Mouse (Mus musculus): ENCODE data around the gene Lrrc49. TPM values are rescaled to one million over a fixed set of nuclear protein-coding genes. Genes with fewer than 3 reads are reported as not detected.

Lrrc49 gene
- total RNA-seq (2018; cell fraction: chromatin; rRNA removed) = 10 to 100 TPM; 12.9 to 30.3 (median 21.4) TPM
- 1 to 10 TPM; 3.1 to 7.2 (median 4.7) TPM for total RNA-seq (2018; cell fraction: cytosol; rRNA removed)
- total RNA-seq (2018; cell fraction: nucleus; rRNA removed) = 10 to 100 TPM in 17 of 26 experiments, 1 to 10 TPM in 9; 6.7 to 20.2 (median 11.7) TPM
- 3.3 to 7.4 TPM (median 3.6 TPM) in 3 replicates for polyA plus RNA-seq (2018)

DNA sequence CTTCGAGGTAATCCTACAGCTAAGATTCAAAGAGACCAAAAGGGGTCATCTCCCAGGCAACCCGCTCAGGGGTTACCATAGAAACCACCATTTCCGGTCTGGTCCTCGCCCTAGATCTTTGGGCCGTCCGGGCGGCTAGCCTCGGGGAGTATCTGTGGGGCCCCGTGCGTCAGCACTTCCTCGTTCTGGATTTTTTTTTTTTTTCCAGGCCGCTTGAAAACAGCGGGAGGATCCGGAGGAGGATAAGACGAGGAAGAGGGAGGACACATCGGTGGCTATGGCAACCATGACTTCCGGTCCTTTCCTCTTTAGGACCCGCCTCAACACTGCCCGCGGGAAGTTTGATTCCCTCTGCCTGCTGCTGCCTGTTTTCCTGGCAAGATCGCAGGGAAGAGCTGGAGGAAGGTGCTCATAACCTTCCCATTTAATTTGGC is at the start of gene Lrrc49:
Gene Lrrc49 (minus strand): TSS at position 268 of the 434 bp plus-strand sequence.
- Histone ChIP-seq H3K36me3 (ENCODE audit: inconsistent target) (no peaks in the 10 kb centered on the region), H3K4me3 (ENCODE audit: inconsistent target) (peak within 1 kb of the TSS; percentile 51), H3K79me2 (ENCODE audit: inconsistent target) (no peaks in the 10 kb centered on the region), H3K27ac (peak within 1 kb of the TSS; percentile 10)
- under 1% methylated on average over 21 of the region's 21 CpGs for WGBS (ENCODE audit: missing documents)

DNA sequence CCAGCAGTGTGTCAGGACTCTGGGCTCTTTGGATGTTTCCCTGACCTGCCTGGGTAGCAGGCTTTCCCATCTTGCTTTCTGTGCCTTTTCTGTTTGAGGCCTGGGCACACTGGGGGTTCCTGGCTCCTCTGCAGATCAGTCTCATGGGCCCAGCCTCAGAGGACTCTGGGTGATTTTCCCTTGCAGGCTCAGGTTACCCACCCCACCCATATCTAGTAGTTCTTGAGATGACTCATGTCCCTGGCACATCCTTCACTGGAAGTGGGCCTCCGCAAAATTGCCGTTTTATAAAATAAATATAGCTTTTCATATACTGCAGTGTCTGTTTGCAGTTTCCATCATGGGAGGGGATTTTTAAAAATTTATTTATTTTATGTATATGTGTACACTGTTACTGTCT is 46.4 kb upstream of the Lrrc49 start:
- no peaks in the 10 kb centered on the region for H3K36me3 ChIP-seq (ENCODE audit: inconsistent target)
- 97% methylated on average over 2 of the region's 2 CpGs for WGBS (ENCODE audit: missing documents)
- no peaks in the 10 kb centered on the region for H3K79me2 ChIP-seq (ENCODE audit: inconsistent target)
- H3K27ac ChIP-seq = no peak overlapping the region
- no peak overlapping the region for H3K4me3 ChIP-seq (ENCODE audit: inconsistent target)

DNA sequence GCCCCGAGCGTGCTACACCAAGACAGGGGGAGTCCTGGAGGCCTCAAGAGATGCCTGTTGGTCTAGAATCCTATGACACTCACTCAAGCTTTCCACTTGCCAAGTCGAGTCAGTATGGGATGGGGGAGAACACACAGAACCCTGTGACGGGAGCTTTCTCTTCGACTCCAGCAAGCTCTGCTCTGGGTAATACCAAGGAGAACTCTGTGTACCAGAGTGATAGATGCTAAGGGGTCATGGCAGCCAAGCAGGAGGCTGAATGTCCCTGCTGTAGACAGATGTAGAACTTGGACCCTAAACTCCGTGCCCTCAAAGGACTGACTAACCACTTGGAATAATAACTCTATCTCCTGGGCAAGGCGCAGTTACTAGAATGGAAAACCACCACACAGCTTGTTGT is 37.0 kb upstream of the Lrrc49 start:
- H3K36me3 ChIP-seq (ENCODE audit: inconsistent target) = no peaks in the 10 kb centered on the region
- H3K4me3 ChIP-seq (ENCODE audit: inconsistent target) = no peak overlapping the region
- no peaks in the 10 kb centered on the region for H3K79me2 ChIP-seq (ENCODE audit: inconsistent target)
- WGBS (ENCODE audit: missing documents) = 93% methylated on average over 7 of the region's 7 CpGs
- H3K27ac ChIP-seq = no peak overlapping the region

DNA sequence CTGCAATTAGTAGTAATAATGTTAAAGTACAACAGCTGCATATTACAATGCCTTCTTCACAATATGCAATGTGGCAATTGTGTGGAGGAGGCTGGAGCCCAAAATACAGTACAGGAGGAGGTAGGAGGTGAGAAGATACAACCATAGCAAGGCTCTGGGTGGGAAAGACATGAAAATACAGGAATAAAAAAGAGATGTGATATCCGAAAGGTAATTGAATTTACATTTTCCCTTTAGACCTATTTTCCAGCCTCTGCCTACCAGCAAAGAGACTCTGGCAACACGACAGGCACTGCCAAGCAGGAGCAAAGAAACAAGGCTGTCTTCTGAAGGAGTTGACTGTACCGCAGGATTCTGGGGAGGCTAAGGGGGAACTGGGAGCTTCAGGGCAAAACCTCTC is 31.7 kb upstream of the Lrrc49 start:
- H3K27ac ChIP-seq = no peak overlapping the region
- no peaks in the 10 kb centered on the region for H3K36me3 ChIP-seq (ENCODE audit: inconsistent target)
- WGBS (ENCODE audit: missing documents) = 89% methylated on average over 3 of the region's 3 CpGs
- H3K4me3 ChIP-seq (ENCODE audit: inconsistent target) = no peak overlapping the region
- H3K79me2 ChIP-seq (ENCODE audit: inconsistent target) = no peaks in the 10 kb centered on the region

DNA sequence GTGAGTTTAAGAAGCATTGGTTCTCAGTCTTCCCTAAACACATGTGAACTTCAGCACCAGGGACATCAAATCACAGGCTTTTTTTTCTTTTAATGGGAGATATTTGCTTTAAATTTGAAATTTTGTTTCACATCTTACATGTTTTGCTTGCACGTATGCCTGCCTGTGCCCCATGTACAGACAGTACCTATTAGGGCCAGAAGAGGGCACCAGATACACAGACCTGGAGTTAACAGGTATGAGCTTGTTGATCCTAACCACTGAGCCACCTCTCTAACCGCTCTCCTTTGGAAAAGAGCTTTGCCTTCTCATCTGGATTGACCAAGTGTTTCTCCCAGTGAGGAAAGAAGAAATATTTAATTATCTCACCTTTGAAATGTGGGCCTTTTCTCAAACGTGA is 30.3 kb upstream of the Lrrc49 start:
- 44% methylated on average over 3 of the region's 3 CpGs for WGBS (ENCODE audit: missing documents)
- no peaks in the 10 kb centered on the region for H3K36me3 ChIP-seq (ENCODE audit: inconsistent target)

DNA sequence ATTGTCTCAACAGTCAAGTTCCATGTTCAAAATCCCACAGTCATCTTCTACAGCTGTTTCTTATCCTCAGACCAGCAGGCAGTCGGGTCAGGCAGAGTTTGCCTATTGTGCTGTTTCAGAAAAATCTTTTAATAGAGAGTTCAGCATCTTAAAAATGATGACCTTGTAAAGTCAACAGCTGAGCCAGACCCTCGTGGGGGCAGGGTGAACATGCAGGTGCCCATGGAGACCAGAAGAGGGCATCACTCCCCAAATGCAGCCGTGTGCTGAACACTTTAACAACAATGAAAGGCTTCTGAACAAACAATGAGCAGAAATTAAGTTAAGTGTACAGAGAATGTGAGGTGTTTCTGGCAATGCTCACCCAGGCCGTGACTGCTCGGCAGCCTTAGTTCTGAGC is 27.9 kb upstream of the Lrrc49 start:
- Histone ChIP-seq H3K4me3 (ENCODE audit: inconsistent target) (no peak overlapping the region), H3K36me3 (ENCODE audit: inconsistent target) (no peaks in the 10 kb centered on the region), H3K27ac (no peak overlapping the region), H3K79me2 (ENCODE audit: inconsistent target) (no peaks in the 10 kb centered on the region)
- 70% methylated on average over 5 of the region's 5 CpGs for WGBS (ENCODE audit: missing documents)

More for the DNA sequence above, 30.3 kb upstream of the Lrrc49 start:
- H3K79me2 ChIP-seq (ENCODE audit: inconsistent target) = no peaks in the 10 kb centered on the region
- no peak overlapping the region for H3K27ac ChIP-seq
- no peak overlapping the region for H3K4me3 ChIP-seq (ENCODE audit: inconsistent target)

DNA sequence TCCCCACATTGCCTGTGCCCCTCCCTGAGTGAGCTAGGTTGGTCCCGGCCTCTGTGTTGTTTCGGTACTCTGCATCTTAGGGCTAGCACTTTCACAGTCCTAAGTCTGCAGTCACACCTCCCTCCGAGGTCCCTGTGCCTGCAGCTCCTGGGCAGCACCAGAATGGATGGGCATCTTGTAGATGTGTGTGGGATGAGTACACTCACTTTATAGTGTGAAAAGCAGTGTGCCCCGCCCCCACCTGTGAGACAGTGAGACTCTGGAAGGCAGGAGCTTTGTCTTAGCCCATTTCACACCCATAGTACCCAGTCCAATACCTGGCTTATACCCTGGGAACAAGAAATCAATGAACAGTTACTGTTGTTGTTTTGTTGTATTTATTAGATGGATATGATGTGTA is 27.3 kb upstream of the Lrrc49 start:
- H3K36me3 ChIP-seq (ENCODE audit: inconsistent target) = no peaks in the 10 kb centered on the region
- no peaks in the 10 kb centered on the region for H3K79me2 ChIP-seq (ENCODE audit: inconsistent target)
- H3K27ac ChIP-seq = no peak overlapping the region
- WGBS (ENCODE audit: missing documents) = 92% methylated on average over 4 of the region's 4 CpGs
- H3K4me3 ChIP-seq (ENCODE audit: inconsistent target) = no peak overlapping the region

DNA sequence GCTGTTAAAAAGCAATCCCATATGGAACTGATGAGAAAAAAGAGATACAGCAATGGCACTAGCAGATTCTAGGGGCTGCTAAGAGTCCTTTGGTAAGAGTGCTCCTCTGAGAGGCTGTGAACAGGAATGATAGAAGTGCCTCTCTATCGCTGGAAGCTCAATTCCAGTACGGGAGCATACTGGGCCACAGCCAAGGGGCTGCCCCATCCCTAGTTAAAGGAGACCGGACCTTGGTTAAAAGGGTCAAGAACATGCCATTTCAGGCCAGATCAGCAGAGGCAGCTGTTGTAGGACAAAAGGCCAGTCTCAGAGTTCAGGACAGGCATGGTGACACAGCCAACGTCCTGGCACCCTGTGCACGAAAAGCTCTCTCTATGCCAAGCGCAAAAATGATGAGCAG is 26.2 kb upstream of the Lrrc49 start:
- Histone ChIP-seq H3K36me3 (ENCODE audit: inconsistent target) (no peaks in the 10 kb centered on the region), H3K4me3 (ENCODE audit: inconsistent target) (no peak overlapping the region), H3K27ac (no peak overlapping the region), H3K79me2 (ENCODE audit: inconsistent target) (no peaks in the 10 kb centered on the region)
- WGBS (ENCODE audit: missing documents) = 92% methylated on average over 6 of the region's 6 CpGs

DNA sequence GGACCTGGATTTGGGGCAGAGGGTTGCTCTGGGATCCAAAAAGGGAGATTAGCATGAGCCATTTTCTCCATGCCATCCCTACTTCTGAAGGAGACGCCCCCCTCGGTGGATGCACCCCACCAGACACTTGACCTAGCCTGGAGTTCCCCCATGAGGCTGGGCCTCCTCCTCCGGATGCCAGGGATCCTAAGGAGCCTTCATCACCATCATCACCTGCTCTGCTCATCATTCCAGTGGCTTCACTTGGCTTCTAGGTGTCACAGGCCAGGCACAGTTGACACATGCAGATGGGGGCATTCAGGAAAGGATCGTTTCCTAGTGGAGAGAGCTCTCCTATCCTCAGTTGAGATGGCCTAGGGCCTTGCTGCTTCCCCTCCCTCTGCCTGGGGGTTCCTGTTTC is 25.7 kb upstream of the Lrrc49 start:
- no peaks in the 10 kb centered on the region for H3K79me2 ChIP-seq (ENCODE audit: inconsistent target)
- no peak overlapping the region for H3K27ac ChIP-seq
- no peaks in the 10 kb centered on the region for H3K36me3 ChIP-seq (ENCODE audit: inconsistent target)
- WGBS (ENCODE audit: missing documents) = 66% methylated on average over 4 of the region's 4 CpGs
- no peak overlapping the region for H3K4me3 ChIP-seq (ENCODE audit: inconsistent target)

DNA sequence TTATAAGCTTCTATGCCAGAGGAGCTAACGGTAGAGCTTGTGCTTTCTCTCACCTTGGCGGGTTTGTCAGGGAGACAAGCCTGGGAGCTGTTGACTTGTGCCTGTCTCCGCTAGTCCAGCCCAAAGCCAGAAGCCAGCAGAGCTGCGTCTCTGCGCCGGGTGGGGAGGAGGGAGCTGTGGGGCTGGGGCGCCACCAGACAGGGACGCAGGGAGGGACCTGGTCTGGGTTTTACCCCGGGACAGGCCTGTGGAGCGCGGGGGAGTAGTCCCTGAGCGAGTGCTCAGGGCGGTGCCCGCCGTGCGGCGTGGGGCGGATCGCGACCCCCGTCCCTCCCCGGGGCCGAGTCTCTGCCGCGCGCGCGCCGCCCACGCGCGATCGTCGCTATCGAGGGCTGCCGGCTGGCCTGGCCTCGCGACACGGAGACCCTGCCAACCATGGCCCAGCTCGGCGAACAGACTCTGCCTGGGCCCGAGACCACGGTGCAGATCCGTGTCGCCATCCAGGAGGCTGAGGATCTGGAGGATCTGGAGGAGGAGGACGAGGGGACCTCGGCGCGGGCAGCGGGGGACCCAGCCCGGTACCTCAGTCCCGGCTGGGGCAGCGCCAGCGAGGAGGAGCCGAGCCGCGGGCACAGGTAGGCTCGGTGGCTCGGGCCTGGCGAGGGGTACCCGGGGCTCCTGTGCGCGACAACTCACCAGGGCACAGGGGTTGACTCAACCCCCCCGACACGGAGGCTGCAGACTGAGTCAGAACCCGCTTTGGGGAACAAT is 25.0 kb upstream of the Lrrc49 start, which contains the start of gene Larp6:
Gene Larp6 (plus strand): TSS at position 219 of the 771 bp plus-strand sequence.
- H3K79me2 ChIP-seq (ENCODE audit: inconsistent target) = no peaks in the 10 kb centered on the region
- no peak within 1 kb of the TSS for H3K4me3 ChIP-seq (ENCODE audit: inconsistent target)
- H3K36me3 ChIP-seq (ENCODE audit: inconsistent target) = no peaks in the 10 kb centered on the region
- H3K27ac ChIP-seq = no peak within 1 kb of the TSS
- WGBS (ENCODE audit: missing documents) = 3% methylated on average over 53 of the region's 66 CpGs

DNA sequence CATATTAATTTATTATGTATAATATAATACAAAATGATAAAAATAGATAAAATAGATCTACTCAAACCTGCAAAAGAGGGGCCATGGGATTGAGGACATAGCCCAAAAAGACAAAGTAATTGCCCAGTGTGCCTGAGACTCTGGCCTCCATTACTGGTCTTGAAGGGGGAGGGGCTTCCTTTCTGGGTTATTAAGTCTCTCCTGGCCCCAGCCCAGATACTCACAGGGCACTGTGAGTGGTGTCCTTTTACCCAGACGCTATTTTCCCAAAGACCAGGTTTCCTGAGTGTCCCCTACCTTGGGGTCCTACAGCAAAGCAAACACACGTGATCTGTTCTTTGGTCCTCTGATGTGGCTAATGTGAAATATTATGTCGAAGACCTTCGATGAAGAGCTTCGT is 24.1 kb upstream of the Lrrc49 start:
- 93% methylated on average over 5 of the region's 5 CpGs for WGBS (ENCODE audit: missing documents)
- H3K79me2 ChIP-seq (ENCODE audit: inconsistent target) = no peaks in the 10 kb centered on the region
- no peak overlapping the region for H3K27ac ChIP-seq
- no peak overlapping the region for H3K4me3 ChIP-seq (ENCODE audit: inconsistent target)
- no peaks in the 10 kb centered on the region for H3K36me3 ChIP-seq (ENCODE audit: inconsistent target)

DNA sequence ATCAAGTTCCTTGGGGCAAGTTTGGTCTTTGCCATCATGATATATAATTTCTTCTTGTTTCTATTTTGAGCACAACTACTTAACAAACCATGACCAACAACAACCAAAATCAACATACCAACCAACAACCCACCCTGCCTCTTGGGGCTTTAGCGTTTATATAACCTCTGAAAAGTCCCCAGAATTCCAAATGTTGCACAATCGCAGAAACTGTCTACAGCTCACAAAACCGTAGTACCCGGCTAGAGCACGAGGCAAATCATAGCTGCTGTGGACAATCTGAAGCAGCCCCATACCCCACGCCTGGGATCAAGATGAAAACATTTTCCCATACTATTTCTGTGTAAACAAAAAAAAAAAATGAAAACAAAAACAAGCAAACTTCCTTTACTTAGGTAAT is 21.8 kb upstream of the Lrrc49 start:
- no peak overlapping the region for H3K27ac ChIP-seq
- H3K79me2 ChIP-seq (ENCODE audit: inconsistent target) = no peaks in the 10 kb centered on the region
- 87% methylated on average over 6 of the region's 6 CpGs for WGBS (ENCODE audit: missing documents)
- no peak overlapping the region for H3K4me3 ChIP-seq (ENCODE audit: inconsistent target)
- no peaks in the 10 kb centered on the region for H3K36me3 ChIP-seq (ENCODE audit: inconsistent target)

DNA sequence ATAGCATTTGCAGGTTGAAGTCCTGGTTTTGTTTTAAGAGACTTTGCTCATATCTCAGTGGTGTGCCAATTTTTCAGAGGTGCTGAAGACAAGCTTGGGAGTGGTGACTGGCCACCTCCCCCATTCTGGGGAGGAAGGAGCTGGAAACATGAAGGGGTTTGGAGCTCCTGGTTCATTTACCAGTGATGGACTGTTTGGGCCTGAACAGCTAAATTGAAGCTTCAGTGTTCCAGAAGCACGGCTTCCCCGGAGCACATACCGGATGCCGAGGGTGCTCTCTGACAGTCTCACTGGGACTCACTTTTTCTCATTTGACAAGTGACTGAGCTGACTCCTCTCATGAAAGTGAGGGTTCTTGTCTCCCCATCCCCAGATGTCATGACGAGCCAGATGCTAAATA is 20.6 kb upstream of the Lrrc49 start:
- no peak overlapping the region for H3K27ac ChIP-seq
- H3K79me2 ChIP-seq (ENCODE audit: inconsistent target) = no peaks in the 10 kb centered on the region
- 87% methylated on average over 5 of the region's 5 CpGs for WGBS (ENCODE audit: missing documents)
- no peak overlapping the region for H3K4me3 ChIP-seq (ENCODE audit: inconsistent target)
- no peaks in the 10 kb centered on the region for H3K36me3 ChIP-seq (ENCODE audit: inconsistent target)

DNA sequence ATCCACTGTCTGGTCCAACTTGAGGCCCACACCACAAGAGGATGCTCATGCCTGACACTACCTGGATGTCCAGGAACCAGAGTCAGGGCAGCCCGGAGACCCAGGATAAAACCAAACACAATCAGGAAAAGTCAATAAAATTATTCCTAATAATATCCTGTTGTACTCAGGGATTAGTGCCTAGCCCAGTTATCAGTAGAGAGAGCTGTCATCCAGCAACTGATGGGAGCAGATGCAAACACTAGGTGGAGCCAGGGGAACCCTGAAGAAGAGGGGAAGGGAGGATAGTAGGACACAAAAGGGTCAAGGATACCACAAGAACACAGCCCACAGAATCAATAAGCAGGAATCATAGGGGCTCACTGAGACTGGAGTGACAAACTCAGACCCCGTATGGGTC is 19.6 kb upstream of the Lrrc49 start:
- Histone ChIP-seq H3K27ac (no peak overlapping the region), H3K4me3 (ENCODE audit: inconsistent target) (no peak overlapping the region)
- 96% methylated on average over 2 of the region's 2 CpGs for WGBS (ENCODE audit: missing documents)

DNA sequence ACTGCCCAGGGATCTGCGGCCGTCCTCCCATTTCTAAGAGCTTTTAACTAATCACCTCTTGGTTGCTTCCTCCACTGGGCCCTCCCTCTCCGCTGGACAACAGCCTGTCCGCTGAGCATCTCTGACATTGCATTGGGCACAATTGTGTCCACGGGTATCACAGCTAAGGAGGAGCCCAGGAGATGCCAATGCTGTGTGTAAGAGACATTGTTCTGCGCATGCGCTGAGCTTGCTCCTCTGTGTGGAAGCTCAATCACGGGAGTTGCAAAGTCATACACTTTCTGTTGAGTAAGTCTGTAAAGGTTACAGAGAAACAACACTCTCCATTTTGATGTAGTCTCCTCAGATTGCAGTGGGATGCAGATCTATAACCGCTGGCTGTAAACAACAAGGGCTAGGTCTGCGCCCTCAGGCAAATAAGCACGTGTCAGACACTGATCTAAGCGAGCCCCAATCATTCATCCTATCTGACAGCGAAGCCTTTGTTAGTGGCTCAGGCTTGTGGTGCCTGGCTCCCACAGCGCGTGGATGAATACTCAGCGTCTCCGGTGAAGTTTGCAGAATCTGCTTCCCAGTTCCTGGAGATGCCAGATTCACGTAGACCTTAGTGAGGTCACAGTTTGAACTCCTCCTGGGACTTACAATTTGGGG is 11.7 kb upstream of the Lrrc49 start:
- H3K4me3 ChIP-seq (ENCODE audit: inconsistent target) = no peak overlapping the region
- no peaks in the 10 kb centered on the region for H3K79me2 ChIP-seq (ENCODE audit: inconsistent target)
- 94% methylated on average over 18 of the region's 18 CpGs for whole genome bisulfite sequencing (ENCODE audit: missing documents)
- H3K36me3 ChIP-seq (ENCODE audit: inconsistent target) = no peaks in the 10 kb centered on the region
- H3K27ac ChIP-seq = no peak overlapping the region

More for the DNA sequence above, 19.6 kb upstream of the Lrrc49 start:
- Histone ChIP-seq H3K79me2 (ENCODE audit: inconsistent target) (no peaks in the 10 kb centered on the region), H3K36me3 (ENCODE audit: inconsistent target) (no peaks in the 10 kb centered on the region)
